Mouse (Mus musculus) ES-Bruce4 (cell line): Measurements from ENCODE around the gene Mcrs1. TPM values are rescaled to one million over a fixed set of nuclear protein-coding genes. Genes with fewer than 3 reads are reported as not detected.

Experiments
- H3K27ac ChIP-seq: 2 replicates; pipeline ENCODE4 v1.5.1; 2012; ENCODE audit warnings: low read length, inconsistent platforms; ENCODE audit not compliant: insufficient read depth
- H3K27me3 ChIP-seq: 2 replicates; pipeline ENCODE4 v1.6.1; 2012; ENCODE audit warnings: mild to moderate bottlenecking, low read length, inconsistent platforms; ENCODE audit not compliant: control insufficient read depth, poor library complexity, insufficient read depth, severe bottlenecking
- H3K36me3 ChIP-seq: 2 replicates; pipeline ENCODE4 v1.6.1; 2012; ENCODE audit warnings: inconsistent platforms, mild to moderate bottlenecking, low read length, moderate library complexity; ENCODE audit not compliant: control insufficient read depth, poor library complexity, insufficient read depth, severe bottlenecking
- H3K4me1 ChIP-seq: one replicate; pipeline ENCODE4 v1.8.1; 2011; ENCODE audit warnings: low read length; ENCODE audit not compliant: control insufficient read depth, insufficient read depth
- H3K4me3 ChIP-seq: 2 replicates; pipeline ENCODE4 v1.5.1; 2011; ENCODE audit warnings: low read depth, mild to moderate bottlenecking, low read length
- H3K9ac ChIP-seq: 2 replicates; pipeline ENCODE4 v1.6.1; 2012; ENCODE audit warnings: low read depth, mild to moderate bottlenecking, inconsistent platforms; ENCODE audit not compliant: poor library complexity, severe bottlenecking
- H3K9me3 ChIP-seq: replicated peaks from 2 replicates; pipeline ENCODE4 v1.6.1; 2012; ENCODE audit warnings: mild to moderate bottlenecking, low read length, inconsistent platforms; ENCODE audit not compliant: control insufficient read depth, poor library complexity, insufficient read depth, severe bottlenecking
- CTCF ChIP-seq: IDR thresholded peaks from one replicate; pipeline ENCODE4 v1.8.1; 2011; ENCODE audit warnings: low read depth, low read length
- EP300 ChIP-seq: IDR thresholded peaks from 2 replicates; pipeline ENCODE4 v1.6.1; 2011; ENCODE audit warnings: low read depth, low read length; ENCODE audit not compliant: insufficient read depth
- POLR2A ChIP-seq: IDR thresholded peaks from one replicate; pipeline ENCODE4 v1.8.1; 2011; ENCODE audit warnings: low read length; ENCODE audit not compliant: insufficient read depth
- polyA plus RNA-seq: library from polyadenylated mRNA; stranded (reverse); fragments of >200 nt; gene quantifications from 2 replicates; pipeline ENCODE4 v1.2.4, GENCODE M21; 2011; ENCODE audit warnings: low read depth; ENCODE audit not compliant: missing spikeins, insufficient read depth, insufficient read length

The Mcrs1 gene
- polyA plus RNA-seq, 1 experiment = 84.9 TPM

DNA sequence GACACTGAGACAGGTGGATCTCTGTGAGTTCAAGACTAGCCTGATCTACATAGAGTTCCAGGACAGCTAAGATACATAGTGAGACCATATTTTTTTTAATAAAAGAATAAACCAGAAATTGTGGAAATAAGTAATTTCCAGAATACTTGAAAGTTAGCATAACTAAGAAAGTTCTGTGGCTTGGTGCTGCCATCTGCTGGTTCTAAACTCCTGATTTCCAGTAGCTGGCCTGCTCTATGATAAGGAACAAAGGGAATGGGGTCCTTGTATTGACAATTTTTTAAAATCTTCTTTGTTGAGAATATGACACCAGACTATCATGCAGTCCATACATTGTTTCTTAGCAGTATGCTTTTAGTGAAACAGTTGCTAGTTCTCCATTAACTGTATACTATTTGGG, 53.0 kb downstream of the Mcrs1 start:
- TF ChIP-seq EP300 (no peak), CTCF (no peak), POLR2A (no peak)
- Histone ChIP-seq H3K9ac (no peak overlapping the region), H3K27ac (no peak overlapping the region), H3K4me1 (no peaks in the 10 kb centered on the region), H3K36me3 (no peaks in the 10 kb centered on the region), H3K9me3 (no peaks in the 10 kb centered on the region), H3K4me3 (no peak overlapping the region), H3K27me3 (no peaks in the 10 kb centered on the region)

DNA sequence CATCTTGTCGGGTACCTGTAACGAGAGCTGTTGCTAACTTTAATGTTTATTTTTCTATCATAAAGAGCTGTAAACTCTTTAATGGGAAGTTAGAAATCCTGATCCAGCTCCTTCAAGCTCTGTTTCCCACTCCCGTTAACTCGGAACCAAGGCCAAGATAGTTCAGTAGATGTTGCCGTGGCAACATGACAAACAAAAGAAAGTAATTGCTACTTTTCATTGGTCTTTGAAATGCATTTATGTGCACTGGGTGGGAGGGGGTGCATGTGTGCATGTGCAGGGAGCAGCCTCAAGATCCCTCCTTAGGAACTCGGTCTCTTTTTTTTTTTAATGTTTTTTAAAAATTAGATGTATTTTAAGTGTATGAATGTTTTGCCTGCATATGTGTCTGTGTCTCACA, 56.7 kb downstream of the Mcrs1 start:
- Histone ChIP-seq H3K4me3 (no peak overlapping the region), H3K27ac (no peak overlapping the region), H3K9ac (no peak overlapping the region), H3K4me1 (no peaks in the 10 kb centered on the region), H3K36me3 (peaks cover 6% of the 10 kb centered on the region), H3K9me3 (no peaks in the 10 kb centered on the region), H3K27me3 (no peaks in the 10 kb centered on the region)
- TF ChIP-seq CTCF (no peak), EP300 (no peak)

DNA sequence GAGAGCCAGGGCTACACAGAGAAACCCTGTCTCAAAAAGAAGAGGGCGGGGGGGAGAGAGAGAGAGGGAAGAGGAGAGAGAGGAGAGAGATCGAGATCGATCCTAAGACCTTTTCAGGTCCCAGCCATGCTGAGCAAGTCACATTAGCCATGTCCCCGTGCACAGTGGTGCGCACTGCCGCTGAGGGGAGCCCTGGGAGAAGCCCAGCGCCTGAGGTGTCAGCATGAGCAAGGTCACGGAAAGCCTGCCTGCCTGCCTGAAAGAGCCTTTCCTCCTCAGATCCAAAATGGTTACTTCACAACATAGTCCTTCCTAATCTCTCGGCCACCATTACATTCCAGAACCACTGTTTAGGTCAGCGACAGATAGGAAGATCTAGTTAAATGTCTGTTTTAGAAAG, 57.4 kb downstream of the Mcrs1 start:
- H3K9me3 ChIP-seq = no peaks in the 10 kb centered on the region
- no peak overlapping the region for H3K27ac ChIP-seq
- no peaks in the 10 kb centered on the region for H3K4me1 ChIP-seq
- no peak overlapping the region for H3K9ac ChIP-seq
- TF ChIP-seq EP300 (no peak), CTCF (no peak), POLR2A (no peak)
- H3K36me3 ChIP-seq = peaks cover 6% of the 10 kb centered on the region
- H3K4me3 ChIP-seq = no peak overlapping the region
- no peaks in the 10 kb centered on the region for H3K27me3 ChIP-seq

Other genes starting within 250 kb of the Mcrs1 start
- 407 and 426 TPM in 2 replicates for gene Tuba1c, start 222.1 kb downstream of the Mcrs1 start, polyA plus RNA-seq
- 8.0 and 11.5 TPM in 2 replicates for gene Prph, start 196.8 kb downstream of the Mcrs1 start, polyA plus RNA-seq
- gene Troap, start 177.4 kb downstream of the Mcrs1 start, polyA plus RNA-seq = 43.3 and 46.5 TPM in 2 replicates
- gene C1ql4, start 164.1 kb downstream of the Mcrs1 start, polyA plus RNA-seq = 0.96 TPM in 1 of 2 replicates, not detected in the other
- gene Dnajc22, start 158.8 kb downstream of the Mcrs1 start, polyA plus RNA-seq = 5.0 and 5.4 TPM in 2 replicates
- 60.7 and 65.1 TPM in 2 replicates for gene Spats2, start 126.0 kb downstream of the Mcrs1 start, polyA plus RNA-seq
- 0.99 and 1.3 TPM in 2 replicates for gene Kcnh3, start 27.1 kb downstream of the Mcrs1 start, polyA plus RNA-seq
- 42.8 and 51.2 TPM in 2 replicates for gene Prpf40b, start 43.1 kb upstream of the Mcrs1 start, polyA plus RNA-seq
- gene Fam186b, start 43.9 kb upstream of the Mcrs1 start, polyA plus RNA-seq = not detected in 2 replicates
- gene Fmnl3, start 118.5 kb upstream of the Mcrs1 start, polyA plus RNA-seq = 10.1 and 10.2 TPM in 2 replicates
- 429 and 499 TPM in 2 replicates for gene Tmbim6, start 140.9 kb upstream of the Mcrs1 start, polyA plus RNA-seq
- 6.1 and 10.4 TPM in 2 replicates for gene Nckap5l, start 205.8 kb upstream of the Mcrs1 start, polyA plus RNA-seq
- gene Bcdin3d, start 222.8 kb upstream of the Mcrs1 start, polyA plus RNA-seq = 10.7 and 12.5 TPM in 2 replicates